30 mouse cellular contexts compared by ENCODE assay signal in the genomic region with DNA sequence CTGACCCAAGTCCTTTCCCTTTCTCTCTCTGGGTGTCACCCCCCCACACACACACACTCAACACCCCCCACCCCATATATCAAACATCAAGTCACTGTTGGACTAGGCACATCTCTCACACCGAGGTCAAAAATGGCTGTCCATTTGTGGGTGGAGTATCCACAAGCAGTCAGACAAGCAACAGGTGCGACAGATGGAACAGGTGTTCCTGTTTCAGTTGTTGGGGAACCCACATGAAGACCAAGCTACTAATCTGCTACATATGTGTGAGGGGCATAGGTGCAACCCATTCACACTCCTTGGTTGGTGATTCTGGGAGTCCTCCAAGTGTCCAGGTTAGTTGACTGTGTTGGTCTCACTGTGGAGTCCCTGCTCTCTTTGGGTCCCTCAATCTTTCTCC. TPM values are rescaled to one million over a fixed set of nuclear protein-coding genes. Genes with fewer than 3 reads are reported as not detected.
"Had no signal": no experiment of that assay in that cellular context is flagged by ENCODE, and none has a peak within 500 bp of the region (broad histone marks: within the 10 kb centered on the region; RNA-seq: fewer than 3 reads in every experiment).

No protein-coding gene starts in this region.

- ATAC-seq: liver, embryonic 12.5 days; liver, postnatal 0 days; lung, postnatal 0 days; midbrain, embryonic 13.5 days; midbrain, embryonic 16.5 days had no signal

- H3K9me3 ChIP-seq: limb, embryonic 10.5 days; limb, embryonic 12.5 days; limb, embryonic 13.5 days; limb, embryonic 15.5 days; liver, embryonic 12.5 days; liver, embryonic 13.5 days; liver, embryonic 15.5 days; lung, embryonic 15.5 days; midbrain, embryonic 10.5 days; midbrain, embryonic 12.5 days; midbrain, embryonic 13.5 days had no signal

- H3K36me3 ChIP-seq: limb, embryonic 10.5 days; limb, embryonic 12.5 days; limb, embryonic 13.5 days; limb, embryonic 15.5 days; liver, embryonic 12.5 days; liver, embryonic 13.5 days; liver, embryonic 15.5 days; lung, embryonic 15.5 days; midbrain, embryonic 10.5 days; midbrain, embryonic 12.5 days; midbrain, embryonic 13.5 days had no signal

- H3K27ac ChIP-seq: left cerebral cortex, adult 2 months; limb, embryonic 10.5 days; limb, embryonic 12.5 days; limb, embryonic 13.5 days; limb, embryonic 15.5 days; liver, embryonic 12.5 days; liver, embryonic 13.5 days; liver, embryonic 14.5 days; liver, embryonic 15.5 days; lung, embryonic 15.5 days; macrophage; midbrain, embryonic 10.5 days; midbrain, embryonic 12.5 days; midbrain, embryonic 13.5 days had no signal

- H3K4me1 ChIP-seq: limb, embryonic 10.5 days; limb, embryonic 12.5 days; limb, embryonic 13.5 days; limb, embryonic 15.5 days; liver, embryonic 12.5 days; liver, embryonic 13.5 days; liver, embryonic 15.5 days; lung, embryonic 15.5 days; megakaryocyte, embryonic 14.5 days; midbrain, embryonic 10.5 days; midbrain, embryonic 12.5 days; midbrain, embryonic 13.5 days had no signal

- DNase-seq: left cerebral cortex, postnatal 4 days; liver; liver, embryonic 13.5 days; liver, postnatal 0 days; lung, adult 18-20 months; lung, adult 2 months; lung, embryonic 14.5 days; lung, postnatal 10 days; lung, postnatal 14 days; lung, postnatal 36 days; lung, postnatal 4 days had no signal

- H3K4me3 ChIP-seq: left cerebral cortex, adult 2 months; limb, embryonic 10.5 days; limb, embryonic 12.5 days; limb, embryonic 13.5 days; limb, embryonic 15.5 days; liver, embryonic 12.5 days; liver, embryonic 13.5 days; liver, embryonic 15.5 days; lung, embryonic 15.5 days; megakaryocyte, embryonic 14.5 days; midbrain, embryonic 10.5 days; midbrain, embryonic 12.5 days; midbrain, embryonic 13.5 days had no signal

- H3K9ac ChIP-seq: limb, embryonic 12.5 days; limb, embryonic 13.5 days; limb, embryonic 15.5 days; liver, embryonic 12.5 days; liver, embryonic 13.5 days; liver, embryonic 14.5 days; liver, embryonic 15.5 days; liver, postnatal 0 days; lung, embryonic 14.5 days; lung, embryonic 15.5 days; midbrain, embryonic 12.5 days; midbrain, embryonic 13.5 days had no signal

- H3K4me2 ChIP-seq: limb, embryonic 12.5 days; limb, embryonic 13.5 days; limb, embryonic 15.5 days; liver, embryonic 11.5 days; liver, embryonic 12.5 days; liver, embryonic 13.5 days; liver, embryonic 15.5 days; lung, embryonic 14.5 days; lung, embryonic 15.5 days; midbrain, embryonic 11.5 days; midbrain, embryonic 12.5 days; midbrain, embryonic 13.5 days had no signal

- H3K27me3 ChIP-seq: limb, embryonic 12.5 days; limb, embryonic 13.5 days; limb, embryonic 15.5 days; liver, embryonic 12.5 days; liver, embryonic 13.5 days; liver, embryonic 15.5 days; lung, embryonic 15.5 days; megakaryocyte, embryonic 14.5 days; midbrain, embryonic 12.5 days; midbrain, embryonic 13.5 days had no signal

RNA-seq across cellular contexts. Expression of gene Trdn, which starts 58.1 kb away (rescaled TPM):
- polyA plus RNA-seq: liver, adult 2 months; liver, embryonic 12.5 days; liver, embryonic 14.5 days; macrophage; midbrain, embryonic 10.5 days; midbrain, embryonic 11.5 days; midbrain, embryonic 13.5 days had no signal
